Mouse (Mus musculus) C2C12 (cell line): Measurements from ENCODE around the gene Ubxn11. TPM values are rescaled to one million over a fixed set of nuclear protein-coding genes. Genes with fewer than 3 reads are reported as not detected.
A peak's percentile ranks its signal among the peaks of the same experiment; 100 is the strongest.

Experiments used
- H3K27me3 ChIP-seq: one replicate; pipeline ENCODE4 v1.6.1; 2011; ENCODE audit not compliant: control insufficient read depth, insufficient read depth, insufficient read length
- H3K36me3 ChIP-seq: one replicate; pipeline ENCODE4 v1.6.1; 2011; ENCODE audit not compliant: control insufficient read depth, insufficient read depth
- H3K4me3 ChIP-seq: one replicate; pipeline ENCODE4 v1.5.1; 2011; ENCODE audit warnings: mild to moderate bottlenecking, control low read depth; ENCODE audit not compliant: poor library complexity, insufficient read depth, severe bottlenecking
- H3K79me2 ChIP-seq: one replicate; pipeline ENCODE4 v1.6.1; 2011; ENCODE audit not compliant: control insufficient read depth, insufficient read depth
- H3K79me3 ChIP-seq: one replicate; pipeline ENCODE4 v1.6.1; 2011; ENCODE audit warnings: low read depth, control low read depth
- H3ac ChIP-seq: one replicate; pipeline ENCODE3; 2011; ENCODE audit warnings: low read depth; ENCODE audit not compliant: control insufficient read depth, insufficient read length
- CEBPB ChIP-seq: IDR thresholded peaks from one replicate; pipeline ENCODE4 v1.6.1; 2011; ENCODE audit warnings: low read depth, mild to moderate bottlenecking, control low read depth, moderate library complexity
- CTCF ChIP-seq: IDR thresholded peaks from one replicate; pipeline ENCODE4 v1.5.1; 2011; ENCODE audit not compliant: control insufficient read depth, insufficient read depth, insufficient read length
- FOSL1 ChIP-seq: IDR thresholded peaks from one replicate; pipeline ENCODE4 v1.8.0; 2011; ENCODE audit warnings: mild to moderate bottlenecking, low read length; ENCODE audit not compliant: poor library complexity, insufficient read depth, severe bottlenecking
- MAX ChIP-seq: IDR thresholded peaks from one replicate; pipeline ENCODE4 v1.6.1; 2011; ENCODE audit warnings: mild to moderate bottlenecking, control low read depth
- MYOD1 ChIP-seq: IDR thresholded peaks from one replicate; pipeline ENCODE4 v1.6.1; 2011; ENCODE audit warnings: low read depth; ENCODE audit not compliant: control insufficient read depth, insufficient read length
- MYOG ChIP-seq: IDR thresholded peaks from one replicate; pipeline ENCODE4 v1.6.1; 2011; ENCODE audit not compliant: control insufficient read depth, insufficient read length; ENCODE audit errors: extremely low read depth
- USF1 ChIP-seq: IDR thresholded peaks from one replicate; pipeline ENCODE4 v1.6.1; 2011; ENCODE audit warnings: low read depth, mild to moderate bottlenecking, control low read depth, moderate library complexity
- polyA plus RNA-seq: library from polyadenylated mRNA; unstranded; fragments of >200 nt; fragmentation: generic; extraction: Trizol; gene quantifications from one replicate; pipeline ENCODE4 v1.2.1, GENCODE M21; 2012; ENCODE audit warnings: missing spikeins

Gene Ubxn11
- polyA plus RNA-seq, 1 experiment: 0.80 TPM

DNA sequence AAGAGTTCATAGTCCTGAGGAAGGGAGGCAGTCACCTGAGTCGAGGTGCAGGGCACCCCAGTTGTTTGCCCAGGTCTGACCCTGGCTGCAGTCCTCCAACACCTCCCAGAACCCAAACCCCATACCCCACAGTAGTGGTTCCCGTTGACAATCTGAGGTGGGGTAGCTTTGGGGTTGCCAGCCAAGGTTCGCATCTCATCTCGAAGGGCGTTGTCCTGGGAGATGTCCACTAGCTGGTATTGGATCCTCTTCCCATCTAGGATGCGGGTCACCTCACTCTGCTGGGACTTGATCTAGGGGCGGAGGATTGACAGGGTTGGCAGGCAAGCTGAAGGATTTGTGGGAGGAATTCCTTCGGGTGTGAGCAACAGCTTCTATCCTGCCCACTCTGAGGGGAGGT, 25.4 kb downstream of the Ubxn11 start:
- Histone ChIP-seq H3K27me3 (no peaks in the 10 kb centered on the region), H3K36me3 (peaks cover 5% of the 10 kb centered on the region), H3K79me3 (peaks cover 8% of the 10 kb centered on the region), H3K79me2 (peaks cover 17% of the 10 kb centered on the region), H3K4me3 (peak overlapping the region; percentile 64), H3ac (peak overlapping the region; percentile 72)
- TF ChIP-seq CTCF: no peak
- TF ChIP-seq MYOD1: no peak
- TF ChIP-seq MAX: no peak
- TF ChIP-seq CEBPB: no peak
- TF ChIP-seq MYOG: no peak
- TF ChIP-seq USF1: no peak
- no peak for TF ChIP-seq FOSL1

DNA sequence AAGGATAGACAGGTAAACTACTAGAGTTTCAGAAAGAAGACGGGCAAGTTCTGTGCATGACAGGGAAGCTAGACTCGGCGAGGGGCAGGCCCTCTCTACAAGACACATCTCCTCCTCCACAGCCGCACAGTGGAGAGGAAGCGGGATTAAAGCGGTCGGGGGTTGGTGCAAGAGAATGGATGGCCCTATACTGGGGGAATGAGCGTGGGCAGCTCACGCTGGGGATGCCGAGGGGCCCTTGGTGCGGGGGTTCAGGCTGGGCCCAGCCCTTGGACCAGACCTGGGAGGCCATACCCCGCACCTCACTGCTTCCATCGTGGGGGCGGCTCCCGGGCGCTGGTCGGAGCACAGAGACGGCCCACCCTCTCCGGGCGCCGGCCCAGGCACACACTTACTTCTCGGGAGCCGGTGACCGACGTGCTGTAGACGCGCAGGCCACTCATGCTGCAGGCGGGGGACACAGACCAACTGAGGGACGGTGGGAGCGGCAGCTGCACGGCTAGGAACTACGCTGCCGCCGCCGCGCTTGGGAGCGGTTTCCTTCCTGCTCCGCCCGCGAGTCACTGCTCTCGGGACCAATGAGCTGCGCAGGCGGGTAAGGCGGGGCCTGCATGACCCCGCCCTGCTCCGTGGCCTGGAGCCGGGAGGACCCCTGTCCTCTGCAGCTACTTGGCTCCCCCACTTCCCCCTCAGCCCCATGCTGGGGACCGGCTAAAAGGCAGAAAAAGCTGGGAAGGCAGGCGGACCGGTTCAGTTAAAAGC, 26.0 kb downstream of the Ubxn11 start, which contains the start of gene Sh3bgrl3:
Sh3bgrl3 (minus strand) TSS at position 569 of the 762 bp plus-strand sequence.
- Histone ChIP-seq H3ac (peak within 1 kb of the TSS; percentile 72), H3K79me2 (peaks cover 17% of the 10 kb centered on the region), H3K27me3 (no peaks in the 10 kb centered on the region), H3K79me3 (peaks cover 8% of the 10 kb centered on the region), H3K4me3 (peak within 1 kb of the TSS; percentile 64), H3K36me3 (peaks cover 5% of the 10 kb centered on the region)
- TF ChIP-seq CEBPB (no peak), MYOG (no peak), MAX (peak; percentile 18), CTCF (no peak), FOSL1 (no peak)

DNA sequence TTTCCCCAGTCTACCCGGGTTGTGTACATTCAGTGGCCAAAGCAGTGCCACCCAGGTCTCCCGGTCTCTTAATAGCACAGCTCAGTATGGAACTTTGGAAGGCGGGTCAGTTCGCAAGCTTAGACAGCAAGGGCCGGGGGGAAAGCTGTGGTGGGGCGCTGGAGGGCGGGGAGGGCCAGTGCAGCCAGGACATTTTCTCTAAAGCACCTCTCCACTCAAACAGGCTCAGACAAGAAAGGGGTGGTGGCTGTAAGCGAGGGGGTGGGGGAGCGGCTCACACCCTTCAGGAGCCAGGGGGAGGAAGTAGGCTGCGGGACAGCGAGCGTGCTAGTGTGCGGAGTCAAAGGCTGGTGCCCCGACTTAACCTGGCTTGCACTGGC, 26.6 kb downstream of the Ubxn11 start:
- H3K27me3 ChIP-seq: no peaks in the 10 kb centered on the region
- peaks cover 5% of the 10 kb centered on the region for H3K36me3 ChIP-seq
- H3K79me3 ChIP-seq: peaks cover 8% of the 10 kb centered on the region
- H3K4me3 ChIP-seq: peak overlapping the region; percentile 64
- TF ChIP-seq FOSL1 (no peak), CTCF (no peak), MAX (no peak), MYOD1 (no peak), CEBPB (no peak), MYOG (no peak), USF1 (no peak)
- peaks cover 17% of the 10 kb centered on the region for H3K79me2 ChIP-seq
- peak overlapping the region; percentile 59 for H3ac ChIP-seq

DNA sequence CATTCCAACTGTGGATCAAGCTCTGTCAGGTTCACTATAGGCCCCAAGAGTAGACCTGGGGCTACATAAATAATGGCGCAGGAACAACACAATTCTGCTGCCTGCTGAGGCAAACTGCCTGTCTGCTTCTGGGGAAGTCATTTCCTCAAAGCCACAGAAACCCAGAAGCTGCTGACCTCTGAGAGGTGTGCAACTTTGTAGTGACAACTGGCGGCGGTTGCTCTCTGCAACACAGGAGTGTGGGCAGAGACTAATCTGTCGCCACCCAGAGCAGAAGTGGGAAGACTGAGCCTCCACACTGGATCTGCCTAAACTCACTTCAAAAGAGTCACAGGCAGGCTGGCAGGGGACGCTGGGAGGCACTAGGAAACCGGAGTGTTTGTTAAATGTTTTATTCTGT, 27.1 kb downstream of the Ubxn11 start:
- Histone ChIP-seq H3K79me3 (peaks cover 8% of the 10 kb centered on the region), H3K4me3 (no peak overlapping the region), H3K27me3 (no peaks in the 10 kb centered on the region), H3K79me2 (peaks cover 17% of the 10 kb centered on the region), H3ac (no peak overlapping the region), H3K36me3 (peaks cover 5% of the 10 kb centered on the region)
- TF ChIP-seq FOSL1 (no peak), CEBPB (no peak), USF1 (no peak), MYOD1 (no peak)

DNA sequence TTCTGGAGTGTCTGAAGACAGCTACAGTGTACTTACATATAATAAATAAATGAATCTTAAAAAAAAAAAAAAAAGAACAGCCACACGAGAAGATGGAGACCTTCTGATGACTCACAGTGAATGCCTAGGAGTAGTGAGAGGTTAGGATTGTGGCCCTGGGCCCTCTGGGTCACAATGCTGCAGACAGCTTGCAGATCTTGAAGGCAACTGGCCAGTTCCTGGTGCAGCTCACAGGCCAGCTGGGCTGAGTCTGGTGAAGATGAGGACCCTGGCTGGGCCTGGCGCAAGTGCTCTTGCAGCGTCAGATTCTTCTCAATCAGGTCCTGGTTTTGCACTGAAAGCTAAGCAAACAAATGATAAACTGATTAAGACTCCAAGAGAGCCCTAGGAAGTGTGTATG, 29.7 kb downstream of the Ubxn11 start:
- H3K79me2 ChIP-seq: peaks cover 14% of the 10 kb centered on the region
- no peaks in the 10 kb centered on the region for H3K27me3 ChIP-seq
- TF ChIP-seq MAX: no peak
- no peak for TF ChIP-seq MYOD1
- TF ChIP-seq USF1: no peak
- no peak for TF ChIP-seq FOSL1
- no peak for TF ChIP-seq MYOG
- no peak for TF ChIP-seq CEBPB
- TF ChIP-seq CTCF: no peak
- H3K79me3 ChIP-seq: peaks cover 8% of the 10 kb centered on the region
- H3K36me3 ChIP-seq: no peaks in the 10 kb centered on the region
- H3ac ChIP-seq: no peak overlapping the region
- H3K4me3 ChIP-seq: no peak overlapping the region
